Mouse (Mus musculus): ENCODE measurements around the gene Gnat2.

The Gnat2 gene

GRCm38 (mm10) chr3:108121101-108121500, 28.5 kb downstream of the Gnat2 start:
- DNase-seq: no peak

GRCm38 (mm10) chr3:108123242-108123641, 30.7 kb downstream of the Gnat2 start:
- no peak for DNase-seq

- DNase-seq: no peak
Observed at GRCm38 (mm10) chr3:108124131-108124530, 31.5 kb downstream of the Gnat2 start.

GRCm38 (mm10) chr3:108126327-108126726, 33.7 kb downstream of the Gnat2 start:
- no peak for DNase-seq

GRCm38 (mm10) chr3:108128520-108128919, 35.9 kb downstream of the Gnat2 start:
- DNase-seq: no peak

- DNase-seq: no peak
Observed at GRCm38 (mm10) chr3:108129367-108129766, 36.8 kb downstream of the Gnat2 start.

- no peak for DNase-seq
Observed at GRCm38 (mm10) chr3:108129804-108130203, 37.2 kb downstream of the Gnat2 start.

GRCm38 (mm10) chr3:108131216-108131615, 38.6 kb downstream of the Gnat2 start:
- DNase-seq: no peak

GRCm38 (mm10) chr3:108131821-108132220, 39.2 kb downstream of the Gnat2 start:
- no peak for DNase-seq

GRCm38 (mm10) chr3:108132484-108132883, 39.9 kb downstream of the Gnat2 start:
- peak in 1 of 2 experiments; percentile 11 for DNase-seq

GRCm38 (mm10) chr3:108134701-108135100, 42.1 kb downstream of the Gnat2 start:
- DNase-seq: no peak

GRCm38 (mm10) chr3:108139113-108139512, 46.5 kb downstream of the Gnat2 start:
- no peak for DNase-seq

- no peak for DNase-seq
Observed at GRCm38 (mm10) chr3:108140786-108141185, 48.2 kb downstream of the Gnat2 start.

GRCm38 (mm10) chr3:108145534-108146445, 53.2 kb downstream of the Gnat2 start, which contains the start of gene Gnai3:
Gene Gnai3, minus strand, starts transcription at chr3:108146146.
- DNase-seq: peak; percentile 92 to 93

- DNase-seq: no peak
Observed at GRCm38 (mm10) chr3:108146671-108147070, 54.1 kb downstream of the Gnat2 start.

GRCm38 (mm10) chr3:108147386-108148235, 55.0 kb downstream of the Gnat2 start:
- DNase-seq: peak; percentile 89 to 91
